Mouse (Mus musculus): ENCODE measurements at regions not wholly inside any gene's neighbourhood (a gene's known extent, or its start where the extent isn't known, plus 50 kb on each side); places are given as distances from the start of the nearest gene placed in this dataset.

DNA sequence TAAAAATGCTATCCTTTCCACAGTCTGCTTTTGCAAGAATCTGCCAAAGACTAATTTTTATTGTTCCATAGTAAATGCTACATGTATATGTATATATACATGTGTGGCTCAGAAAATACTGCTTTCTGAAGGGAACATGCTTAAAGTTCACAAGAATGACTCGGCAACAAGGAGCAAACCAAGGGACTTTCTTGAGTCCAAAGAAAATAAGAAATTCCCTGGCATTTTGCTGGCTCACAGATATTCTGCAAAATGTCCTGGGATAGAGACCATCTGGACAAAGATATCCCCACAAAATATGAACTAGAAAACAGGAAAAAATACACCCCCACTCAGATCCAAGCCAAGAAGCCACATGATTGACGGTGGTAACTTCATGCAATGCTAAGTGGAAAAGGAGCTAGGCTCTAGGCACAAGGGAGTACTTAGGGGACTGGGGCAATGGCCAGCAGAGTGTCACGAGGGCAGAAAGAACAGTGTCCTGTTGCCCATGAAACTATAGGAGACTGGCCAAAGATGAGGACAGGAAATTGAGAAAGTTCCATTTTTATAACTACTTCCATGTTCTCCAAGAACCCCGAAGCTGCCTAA, 274.3 kb upstream of the Acvr2a start:
- TF ChIP-seq CTCF (IDR thresholded peaks at IDR 0.05; ENCODE audit: borderline replicate concordance, insufficient read depth, low read depth, low read length) (no peak), POLR2A (IDR thresholded peaks at IDR 0.05; ENCODE audit: borderline replicate concordance, insufficient read depth, low read length) (no peak)
